Mouse (Mus musculus): ENCODE results near the gene Pafah1b1.

The Pafah1b1 gene

DNA sequence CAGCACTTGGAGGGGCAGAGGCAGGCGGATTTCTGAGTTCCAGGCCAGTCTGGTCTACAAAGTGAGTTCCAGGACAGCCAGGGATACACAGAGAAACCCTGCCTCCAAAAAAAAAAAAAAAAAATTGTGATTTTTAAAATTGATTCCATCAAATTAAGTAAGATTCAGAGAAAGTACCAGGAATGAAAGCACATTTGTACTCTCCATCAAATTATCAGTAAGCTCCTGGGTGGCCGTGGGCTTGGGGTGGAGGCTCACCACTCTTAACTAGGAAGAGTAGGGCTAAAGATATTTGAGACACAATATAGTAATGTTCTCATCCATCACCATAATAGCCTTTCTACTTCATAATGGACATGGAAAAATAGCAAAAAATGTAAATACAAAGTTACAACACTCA, 3.3 kb downstream of the Pafah1b1 start:
- no peak for DNase-seq (ENCODE audit: low spot score in 2 of 2)

DNA sequence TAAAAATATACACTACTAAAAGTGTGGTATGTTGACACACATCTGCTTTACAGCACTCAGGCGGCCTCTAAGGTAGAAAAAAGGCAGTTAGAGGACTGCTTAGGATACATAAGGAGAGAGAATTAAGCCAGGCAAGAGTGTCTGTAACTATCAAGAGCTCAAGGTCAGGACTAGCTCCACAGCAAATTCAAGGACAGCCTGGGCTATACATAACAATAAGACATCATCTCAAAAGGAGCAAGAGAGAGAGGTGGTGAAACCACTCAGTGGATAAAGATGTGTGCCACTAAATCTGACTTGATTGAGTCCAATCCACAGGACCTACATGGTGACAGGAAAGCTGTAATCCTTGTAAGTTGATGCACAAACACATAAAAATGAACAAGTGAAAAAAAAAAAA, 3.8 kb downstream of the Pafah1b1 start:
- DNase-seq (ENCODE audit: low spot score in 2 of 2) = no peak

DNA sequence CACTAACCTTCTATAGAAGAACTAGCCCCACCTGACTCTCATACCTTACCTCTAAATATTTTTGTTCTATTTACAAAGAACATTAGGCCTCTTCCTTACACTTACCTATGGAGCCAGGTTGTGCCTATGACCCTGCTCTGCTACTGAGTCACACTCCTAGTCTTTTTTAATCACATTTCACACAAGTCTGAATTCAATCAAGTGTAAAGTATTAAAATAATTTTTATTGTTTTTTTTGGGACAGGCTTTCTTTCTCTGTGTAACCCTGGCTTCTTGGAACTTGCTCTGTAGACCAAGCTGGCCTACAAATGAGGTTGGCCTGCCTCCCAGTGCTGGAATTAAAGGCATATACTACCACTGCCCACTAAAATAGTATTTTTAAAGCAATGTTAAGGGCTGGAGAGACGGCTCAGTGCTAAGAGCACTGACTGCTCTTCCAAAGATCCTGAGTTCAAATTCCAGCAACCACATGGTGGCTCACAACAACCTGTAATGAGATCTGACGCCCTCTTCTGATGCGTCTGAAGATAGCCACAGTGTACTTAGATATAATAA, 8.4 kb downstream of the Pafah1b1 start:
- DNase-seq (ENCODE audit: low spot score in 2 of 2) = no peak

DNA sequence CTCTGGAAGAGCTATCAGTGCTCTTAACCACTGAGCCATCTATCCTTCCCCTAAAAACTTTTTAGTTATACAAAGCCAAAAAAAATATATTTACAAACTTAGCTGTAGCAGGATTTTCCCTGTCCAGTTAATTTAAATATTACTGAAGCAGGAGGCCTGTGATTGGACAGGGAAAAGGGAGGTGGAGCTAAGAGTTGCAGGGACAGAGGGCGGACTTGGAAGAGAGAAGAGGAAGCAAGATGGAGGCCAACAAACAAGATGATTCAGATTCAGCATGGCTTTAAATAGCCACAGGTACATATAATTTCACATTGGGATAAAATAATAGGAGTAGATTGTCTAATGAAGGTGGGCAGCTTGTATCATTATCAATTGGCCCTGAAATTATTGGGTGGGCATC, 13.8 kb downstream of the Pafah1b1 start:
- DNase-seq (ENCODE audit: low spot score in 2 of 2) = no peak

DNA sequence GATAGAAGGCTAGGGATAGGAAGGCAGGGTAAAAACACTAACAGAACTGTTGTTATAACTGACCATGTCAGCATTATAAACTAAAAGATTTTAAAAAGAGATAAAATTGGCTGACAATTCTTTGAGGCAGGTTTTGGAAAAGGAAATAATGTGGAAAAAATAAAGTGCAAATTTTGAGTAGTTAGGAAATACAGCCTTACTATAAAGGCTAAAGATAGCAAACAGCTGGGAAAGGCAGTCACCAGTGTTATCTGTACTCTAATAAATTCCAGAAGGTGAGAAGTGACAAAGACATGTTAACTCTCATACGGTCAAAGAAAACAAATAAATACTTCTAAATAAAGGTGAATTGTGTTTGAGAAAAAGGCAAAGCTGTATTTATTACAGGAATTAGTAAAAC, 15.7 kb downstream of the Pafah1b1 start:
- no peak for DNase-seq (ENCODE audit: low spot score in 2 of 2)

DNA sequence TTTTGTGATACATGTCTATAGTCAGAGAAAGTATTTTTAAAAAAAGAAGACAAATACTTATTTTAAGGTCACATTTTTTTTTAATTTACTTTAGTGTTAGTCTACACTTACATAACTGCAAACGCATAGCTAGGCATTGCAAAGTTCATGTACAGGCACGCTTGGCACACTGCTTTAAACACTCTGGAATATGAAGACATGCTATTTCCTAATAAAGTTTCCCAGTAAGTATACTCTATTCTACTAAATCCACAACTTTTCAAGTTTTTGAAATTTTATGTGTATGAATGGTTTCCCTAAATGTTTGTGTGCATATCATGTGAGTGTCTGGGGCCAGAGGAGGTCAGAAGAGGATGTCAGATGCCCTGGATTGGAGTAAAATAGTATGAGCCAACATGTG, 20.4 kb downstream of the Pafah1b1 start:
- DNase-seq (ENCODE audit: low spot score in 2 of 2) = no peak

DNA sequence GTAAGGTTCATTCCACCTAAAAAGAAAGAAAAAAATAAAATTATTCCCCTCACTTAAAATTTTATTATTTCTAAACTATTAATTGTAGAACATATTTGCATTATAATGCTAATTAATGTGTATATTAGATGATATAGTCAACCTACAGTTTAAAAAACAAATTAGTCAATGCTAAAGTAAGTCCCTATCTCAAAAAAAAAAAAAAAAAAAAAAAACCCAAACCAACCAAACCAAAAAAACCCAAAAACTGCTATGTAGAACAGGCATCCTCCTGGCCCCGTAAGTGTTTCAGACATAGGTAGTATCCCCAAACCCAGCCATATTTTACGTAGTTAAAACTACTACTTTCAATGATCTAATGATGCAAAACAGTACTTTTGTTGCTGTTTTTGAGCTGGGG, 25.0 kb downstream of the Pafah1b1 start:
- no peak for DNase-seq (ENCODE audit: low spot score in 2 of 2)

DNA sequence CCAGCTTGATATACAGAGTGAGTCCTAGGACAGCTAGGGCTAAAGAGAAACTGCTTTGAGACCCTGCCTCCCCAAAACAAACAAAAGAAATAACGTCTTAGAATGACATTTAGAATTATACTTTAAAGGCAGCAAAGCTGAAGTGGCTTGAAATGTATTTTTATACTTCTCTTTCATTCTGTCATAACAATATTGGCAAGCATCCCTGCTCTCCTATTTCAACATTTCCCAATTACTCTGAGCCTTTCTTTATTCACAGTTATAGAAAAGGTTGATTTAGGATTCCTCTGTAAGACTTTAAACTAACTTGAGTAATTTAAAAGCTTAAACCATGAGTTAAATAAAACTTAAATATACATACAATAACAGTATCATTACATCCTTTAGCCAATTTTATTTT, 32.3 kb downstream of the Pafah1b1 start:
- DNase-seq (ENCODE audit: low spot score in 2 of 2) = no peak

DNA sequence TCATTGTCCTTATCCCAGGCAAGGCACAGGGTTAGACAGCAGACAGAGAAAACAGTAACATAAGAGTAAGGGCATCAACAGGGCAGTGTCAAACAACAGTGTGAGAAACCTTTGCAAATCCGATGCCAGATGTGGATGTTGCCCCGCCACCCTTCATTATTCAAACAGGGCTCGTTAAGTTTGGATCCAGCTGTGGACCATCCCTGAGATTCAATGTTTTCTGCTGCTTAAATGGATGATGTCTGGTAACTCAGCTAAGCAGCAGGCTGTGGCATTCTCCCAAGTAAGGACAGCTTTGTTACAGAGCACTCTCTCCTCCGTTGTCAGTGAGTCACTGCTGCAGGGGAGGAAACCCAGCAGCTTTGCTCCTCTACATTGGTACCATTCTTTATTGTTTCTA, 49.3 kb downstream of the Pafah1b1 start:
- no peak for DNase-seq (ENCODE audit: low spot score in 2 of 2)

DNA sequence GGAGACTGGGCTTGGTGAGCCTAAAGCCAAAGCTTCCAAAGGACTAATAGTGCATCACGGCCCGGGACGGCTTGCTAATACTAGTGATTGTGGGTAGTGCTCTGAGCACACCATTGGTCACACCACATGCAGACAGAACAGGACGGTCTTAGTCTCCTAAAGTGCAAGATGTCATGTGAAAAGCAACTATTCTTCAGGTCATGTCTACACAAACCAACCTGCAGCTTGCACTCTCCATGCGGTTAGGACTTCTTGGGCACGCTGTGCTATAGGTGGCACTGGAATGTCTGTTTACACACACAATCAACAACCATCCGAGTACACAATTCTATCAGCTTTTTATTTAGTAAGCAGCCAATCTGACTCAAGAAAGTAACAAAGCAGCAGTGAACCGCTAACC, 49.8 kb downstream of the Pafah1b1 start:
- no peak for DNase-seq (ENCODE audit: low spot score in 2 of 2)

DNA sequence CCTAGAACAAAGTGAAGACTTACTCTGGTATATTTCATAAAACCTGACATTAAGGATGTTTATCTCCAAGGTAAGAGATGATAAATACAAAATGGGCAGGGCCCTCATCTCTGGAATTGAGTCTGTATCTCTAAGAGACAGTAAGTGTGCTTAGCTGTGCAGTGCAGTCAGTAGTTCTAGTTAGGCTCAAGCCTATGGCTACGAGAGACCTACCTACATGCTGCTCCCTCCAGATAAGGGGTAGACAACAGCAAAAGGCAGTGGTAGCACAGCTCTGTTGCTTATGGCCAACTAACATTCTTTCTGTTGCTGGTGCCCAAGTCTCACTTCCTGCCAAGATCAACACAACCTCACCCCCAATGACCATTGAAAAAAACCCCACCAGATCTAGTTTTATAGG, 50.9 kb downstream of the Pafah1b1 start:
- DNase-seq (ENCODE audit: low spot score in 2 of 2) = no peak

DNA sequence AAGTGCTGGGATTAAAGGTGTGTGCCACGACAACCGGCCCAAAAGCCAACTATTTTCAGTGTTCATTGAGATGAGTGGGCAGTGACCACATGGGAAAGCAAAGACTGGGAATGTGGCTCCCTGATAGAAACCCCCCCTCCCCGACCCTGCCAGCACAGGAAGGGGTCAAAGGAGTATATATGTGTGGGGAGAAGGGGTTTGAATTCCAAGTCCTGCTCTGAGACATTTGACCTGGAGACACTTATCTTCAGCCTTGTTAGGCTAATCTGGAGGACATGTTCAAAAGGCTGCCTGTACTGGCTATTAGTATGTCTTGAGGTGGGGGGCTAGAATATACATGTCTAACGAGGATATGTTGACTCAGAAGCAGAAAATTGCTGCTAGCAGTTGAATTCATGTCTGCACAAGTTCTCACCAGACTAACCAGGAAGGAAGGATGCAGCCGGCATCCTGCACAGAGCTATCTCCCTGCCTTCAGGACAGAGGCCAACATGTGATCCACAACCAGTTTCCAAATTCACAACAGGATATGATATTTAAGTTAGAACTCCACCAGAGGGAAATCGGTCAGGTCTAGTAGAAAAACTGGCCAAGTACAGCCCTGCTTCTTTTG, 51.5 kb downstream of the Pafah1b1 start:
- DNase-seq (ENCODE audit: low spot score in 2 of 2) = no peak

DNA sequence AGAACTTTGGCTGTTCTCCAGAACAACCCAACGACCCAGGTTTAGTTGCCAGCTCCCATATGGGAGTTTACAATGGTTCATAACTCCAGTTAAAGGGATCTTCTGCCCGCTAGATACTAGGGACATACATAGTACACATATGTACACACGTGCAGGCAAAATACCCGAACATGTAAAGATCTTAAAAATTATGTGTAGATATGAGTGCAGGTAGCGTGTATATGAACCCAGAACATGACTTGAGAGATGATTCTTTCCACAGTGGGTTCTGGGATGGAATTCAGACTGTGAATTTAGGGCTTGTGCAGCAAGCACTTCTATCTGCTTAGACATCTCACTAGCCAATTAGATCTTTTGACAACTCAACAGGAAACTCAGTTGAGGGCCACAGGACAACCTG, 52.6 kb downstream of the Pafah1b1 start:
- no peak for DNase-seq (ENCODE audit: low spot score in 2 of 2)

DNA sequence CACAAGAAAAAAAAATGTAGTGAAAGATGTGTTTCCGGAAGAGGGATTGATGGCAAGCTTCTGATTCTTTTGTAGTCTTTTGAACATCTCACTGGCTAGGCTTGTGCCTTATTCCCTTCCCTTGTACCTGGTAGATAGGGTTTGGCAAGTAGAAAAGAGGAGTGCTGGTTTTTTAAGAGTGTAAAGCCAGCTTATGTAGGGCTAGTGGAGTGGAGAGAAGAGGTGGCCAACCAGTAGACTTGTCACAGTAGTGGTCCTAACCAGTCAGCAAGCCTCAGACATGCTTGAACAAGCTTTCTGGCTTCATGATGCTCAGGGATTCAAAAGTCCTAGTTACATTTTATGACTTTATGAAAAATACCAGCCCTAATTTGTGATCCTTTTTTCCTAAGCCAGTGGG, 53.5 kb downstream of the Pafah1b1 start:
- DNase-seq (ENCODE audit: low spot score in 2 of 2) = no peak

DNA sequence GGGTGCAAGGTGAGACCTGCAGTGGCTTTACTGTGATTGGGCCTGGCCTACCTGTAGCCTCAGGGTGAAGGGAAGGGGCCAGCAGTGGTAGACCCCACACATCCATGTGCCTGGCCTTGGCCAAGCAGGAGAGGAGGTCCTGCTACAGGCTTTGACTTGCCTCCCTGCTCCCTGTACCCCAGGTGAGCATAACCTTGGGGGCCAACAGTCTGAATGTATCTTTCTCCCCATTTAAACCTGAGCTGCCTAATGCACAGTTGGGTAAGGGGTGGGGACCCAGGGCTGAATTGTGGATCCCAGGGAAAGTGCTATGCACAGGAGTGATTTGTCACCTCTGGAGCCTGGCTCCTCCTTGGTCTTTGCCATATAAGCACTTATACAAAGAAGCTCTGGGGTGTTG, 54.3 kb downstream of the Pafah1b1 start:
- no peak for DNase-seq (ENCODE audit: low spot score in 2 of 2)

DNA sequence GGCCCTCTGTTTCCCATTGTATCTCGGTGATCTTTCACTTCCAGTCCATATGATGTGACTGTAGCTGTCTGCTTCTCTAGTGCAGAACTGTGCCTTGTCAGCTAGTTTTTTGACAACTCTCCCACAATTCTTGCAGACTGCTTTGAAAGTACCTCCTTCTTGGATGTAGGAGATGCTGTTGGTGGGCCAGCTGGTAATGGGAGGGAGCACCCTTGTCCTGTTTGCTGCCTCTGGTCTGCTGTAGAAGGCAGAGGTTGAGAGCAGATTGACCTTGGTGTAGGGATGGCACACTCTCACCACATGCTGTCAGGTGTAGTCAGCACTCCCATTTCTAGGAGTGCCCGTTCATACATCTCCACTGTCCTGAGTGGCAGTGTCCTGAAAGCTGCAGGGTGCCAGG, 55.5 kb downstream of the Pafah1b1 start:
- no peak for DNase-seq (ENCODE audit: low spot score in 2 of 2)

DNA sequence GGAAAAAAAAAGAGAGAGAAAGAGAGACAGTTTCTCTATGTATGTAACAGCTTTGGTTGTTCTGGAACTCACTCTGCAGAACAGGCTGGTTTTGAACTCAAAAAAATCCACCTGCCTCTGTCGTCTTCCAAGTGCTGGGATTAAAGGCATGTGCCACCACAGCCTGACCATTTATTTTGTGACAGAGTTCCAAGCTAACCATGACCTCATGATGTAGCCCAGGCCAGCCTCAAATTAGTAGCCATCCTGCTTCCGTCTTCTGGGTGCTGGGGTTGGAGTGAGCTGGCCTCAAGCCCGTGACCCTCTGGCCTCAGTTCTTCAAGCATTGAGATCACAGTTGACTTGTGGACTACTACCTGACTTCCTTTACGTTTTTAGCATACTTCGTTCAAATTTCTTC, 56.0 kb downstream of the Pafah1b1 start:
- no peak for DNase-seq (ENCODE audit: low spot score in 2 of 2)

DNA sequence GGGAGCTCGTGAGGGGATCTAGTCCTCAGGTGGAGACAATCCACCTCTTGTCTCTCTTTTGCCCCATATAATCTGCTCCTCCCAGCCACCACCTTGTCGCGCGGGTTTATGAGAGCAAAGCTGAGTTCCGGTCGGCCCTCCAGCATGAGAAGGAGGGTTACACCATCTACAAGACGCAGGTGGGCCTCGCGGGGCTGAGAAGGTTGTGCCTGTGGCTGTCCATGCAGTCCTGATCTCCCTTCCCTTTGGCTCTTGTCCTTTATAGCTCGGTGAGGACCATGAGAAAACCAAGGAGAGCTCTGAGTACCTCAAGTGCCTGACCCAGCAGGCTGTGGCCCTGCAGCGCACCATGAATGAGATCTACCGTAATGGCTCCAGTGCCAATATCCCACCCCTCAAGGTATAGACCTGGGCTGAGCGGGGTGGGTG, 56.9 kb downstream of the Pafah1b1 start:
- no peak for DNase-seq (ENCODE audit: low spot score in 2 of 2)

DNA sequence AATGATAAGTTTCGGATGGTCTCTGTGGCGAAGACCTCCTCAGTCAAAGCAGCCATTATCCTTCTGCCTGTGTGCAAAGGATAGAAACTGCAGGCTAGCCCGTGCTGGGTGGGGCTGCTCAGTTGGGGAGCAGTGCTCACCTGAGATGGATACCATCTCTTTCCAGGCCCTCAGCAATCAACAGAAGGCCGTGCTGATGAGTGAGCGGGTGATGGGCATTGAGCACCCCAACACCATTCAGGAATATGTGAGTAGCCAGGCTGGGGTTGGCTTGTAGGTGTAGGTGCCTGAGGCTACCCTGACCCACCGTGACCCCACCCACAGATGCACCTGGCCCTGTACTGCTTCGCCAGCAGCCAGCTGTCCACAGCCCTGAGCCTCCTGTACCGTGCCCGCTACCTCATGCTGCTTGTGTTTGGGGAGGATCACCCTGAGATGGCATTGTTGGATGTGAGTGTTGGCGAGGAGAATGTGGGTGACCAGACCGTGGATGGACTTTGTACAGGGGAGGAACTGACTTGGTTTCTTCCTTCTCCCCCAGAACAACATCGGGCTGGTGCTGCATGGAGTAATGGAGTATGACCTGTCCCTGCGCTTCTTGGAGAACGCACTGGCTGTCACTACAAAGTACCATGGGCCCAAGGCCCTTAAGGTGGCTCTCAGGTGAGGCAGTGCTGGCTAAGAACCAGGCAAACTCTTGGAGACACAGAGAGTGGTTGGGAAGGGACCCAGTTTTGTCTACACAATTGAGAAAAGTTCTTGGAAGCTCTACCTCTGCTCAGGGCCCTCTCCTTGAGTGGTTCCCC, 57.5 kb downstream of the Pafah1b1 start:
- DNase-seq (ENCODE audit: low spot score in 2 of 2) = no peak

DNA sequence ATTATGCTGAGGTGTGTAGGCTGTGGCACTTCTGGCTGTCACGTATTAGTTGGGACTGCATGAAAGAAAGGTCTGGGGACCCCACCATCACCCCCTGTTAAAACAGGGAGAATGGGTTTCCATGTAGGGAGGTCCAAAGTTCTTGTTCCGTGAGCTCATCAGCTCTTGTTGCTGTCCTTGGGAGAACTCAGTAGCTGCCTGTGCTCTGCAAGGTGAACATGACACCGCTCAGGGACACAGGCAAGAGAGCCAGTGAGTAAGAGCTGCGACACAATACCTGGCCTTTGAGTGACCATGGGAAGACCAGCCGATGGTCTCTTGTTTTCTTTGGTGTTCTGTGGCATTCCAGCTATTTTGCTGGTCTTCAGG, 58.2 kb downstream of the Pafah1b1 start:
- DNase-seq (ENCODE audit: low spot score in 2 of 2) = no peak

DNA sequence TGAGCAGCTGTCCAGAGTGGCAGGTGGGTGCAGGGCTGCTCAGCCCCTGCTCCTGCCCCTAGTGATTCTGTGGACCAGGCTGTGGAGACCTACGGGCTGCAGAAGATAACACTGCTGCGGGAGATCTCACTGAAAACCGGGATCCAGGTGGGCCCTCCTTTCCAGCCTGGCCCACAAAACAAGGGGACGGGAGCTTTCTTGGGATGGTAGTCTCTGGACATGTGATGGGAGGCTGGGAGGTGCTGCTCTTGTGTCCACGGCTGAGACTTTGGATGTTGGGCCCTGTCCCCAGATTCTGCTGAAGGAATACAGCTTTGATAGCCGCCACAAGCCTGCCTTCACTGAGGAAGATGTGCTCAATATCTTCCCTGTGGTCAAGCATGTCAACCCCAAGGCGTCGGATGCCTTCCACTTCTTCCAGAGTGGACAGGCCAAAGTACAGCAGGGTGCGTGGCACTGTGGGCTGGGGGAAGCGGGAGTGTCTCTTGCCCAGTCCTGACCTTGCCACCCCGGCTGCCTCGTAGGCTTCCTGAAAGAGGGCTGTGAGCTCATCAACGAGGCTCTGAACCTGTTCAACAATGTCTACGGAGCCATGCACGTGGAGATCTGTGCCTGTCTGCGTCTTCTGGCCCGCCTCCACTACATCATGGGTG, 58.7 kb downstream of the Pafah1b1 start:
- DNase-seq (ENCODE audit: low spot score in 2 of 2) = no peak

DNA sequence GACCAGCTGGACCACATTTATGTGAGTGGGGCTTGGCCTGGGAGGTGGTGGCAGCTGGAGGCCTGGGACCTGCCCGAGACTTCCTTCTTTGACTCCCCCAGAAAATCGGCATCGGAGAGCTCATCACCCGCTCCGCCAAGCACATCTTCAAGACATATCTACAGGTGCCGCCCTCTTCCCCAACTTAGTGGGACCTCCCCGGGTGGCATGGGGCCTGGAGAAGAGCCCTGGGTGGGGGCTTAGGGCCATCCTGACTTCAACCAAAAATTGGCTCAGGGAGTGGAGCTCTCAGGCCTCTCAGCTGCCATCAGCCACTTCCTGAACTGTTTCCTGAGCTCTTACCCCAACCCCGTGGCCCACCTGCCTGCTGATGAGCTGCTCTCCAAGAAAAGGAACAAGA, 59.6 kb downstream of the Pafah1b1 start:
- no peak for DNase-seq (ENCODE audit: low spot score in 2 of 2)

DNA sequence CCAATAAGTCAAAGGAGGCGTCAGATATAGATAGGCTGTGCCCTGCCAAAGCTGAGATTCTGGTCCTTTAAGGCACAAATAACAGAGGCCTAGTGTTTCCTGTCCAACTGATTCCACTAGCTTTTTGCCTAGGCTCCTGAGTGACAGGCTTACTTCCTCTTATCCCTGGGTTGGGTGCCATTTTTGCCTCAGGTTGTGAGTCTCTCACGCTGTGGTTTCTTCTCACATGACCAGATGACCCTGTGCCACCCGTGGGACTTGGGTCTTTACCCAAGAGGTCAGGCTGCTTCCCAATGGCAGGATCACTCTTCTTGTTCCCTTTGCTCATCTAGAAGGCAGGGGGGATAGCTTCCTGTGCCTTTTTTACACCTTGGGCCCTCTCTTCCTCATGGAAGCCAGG, 60.2 kb downstream of the Pafah1b1 start:
- no peak for DNase-seq (ENCODE audit: low spot score in 2 of 2)
